Mouse (Mus musculus) mammary gland, adult 2 months (tissue): Measurements from ENCODE around the gene Sik2. TPM values are rescaled to one million over a fixed set of nuclear protein-coding genes. Genes with fewer than 3 reads are reported as not detected.

Experiments
- polyA plus RNA-seq: library from polyadenylated mRNA; depleted of rRNA; stranded (reverse); fragments of >200 nt; gene quantifications from 2 replicates; pipeline ENCODE4 v1.2.3, GENCODE M21; 2012; ENCODE audit warnings: low replicate concordance; rRNA removed

The Sik2 gene
- 102 and 186 TPM in 2 replicates for polyA plus RNA-seq

DNA sequence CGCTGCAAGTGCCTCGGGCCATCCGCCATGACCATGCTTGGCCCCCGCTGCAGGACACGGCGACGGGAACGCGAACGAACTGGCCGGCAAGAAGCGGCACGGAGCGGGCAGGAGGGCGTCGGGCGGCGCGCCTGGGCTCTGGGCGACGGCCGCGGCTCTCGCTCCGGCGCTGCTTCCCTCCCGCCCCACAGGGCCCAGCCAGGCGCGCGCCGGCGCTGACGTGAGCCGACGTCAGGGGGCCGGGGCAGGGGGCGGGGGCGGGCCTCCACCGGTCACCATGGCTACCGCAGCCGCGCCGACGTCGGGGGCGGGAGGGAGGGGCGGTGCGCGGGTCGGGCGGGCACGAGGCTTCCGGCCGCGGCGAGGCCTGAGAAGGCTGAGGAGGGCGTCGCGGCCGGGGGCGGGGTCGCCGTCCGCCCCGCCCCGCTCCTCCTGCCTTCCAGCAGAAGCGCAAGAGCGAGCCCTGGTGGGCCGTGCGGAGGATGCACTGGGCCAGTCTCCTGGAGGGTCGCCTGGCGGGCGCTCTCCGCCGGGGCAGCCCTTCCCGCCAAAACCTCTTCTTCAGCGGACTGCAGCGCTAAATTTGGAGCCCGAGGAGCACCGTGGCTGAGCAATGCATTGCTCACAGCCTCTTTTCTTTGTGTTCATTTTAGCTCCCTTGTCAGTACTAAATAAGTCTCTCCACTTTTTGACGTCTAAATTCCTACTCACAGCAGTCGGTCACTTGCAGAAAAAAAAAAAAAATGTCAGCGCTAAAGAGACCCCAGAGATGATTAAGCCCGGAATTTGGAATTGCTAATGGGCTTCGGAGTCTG lies at the start of gene Sik2:
Gene Sik2, minus strand, starts transcription at position 233 of the 815 bp plus-strand sequence.

DNA sequence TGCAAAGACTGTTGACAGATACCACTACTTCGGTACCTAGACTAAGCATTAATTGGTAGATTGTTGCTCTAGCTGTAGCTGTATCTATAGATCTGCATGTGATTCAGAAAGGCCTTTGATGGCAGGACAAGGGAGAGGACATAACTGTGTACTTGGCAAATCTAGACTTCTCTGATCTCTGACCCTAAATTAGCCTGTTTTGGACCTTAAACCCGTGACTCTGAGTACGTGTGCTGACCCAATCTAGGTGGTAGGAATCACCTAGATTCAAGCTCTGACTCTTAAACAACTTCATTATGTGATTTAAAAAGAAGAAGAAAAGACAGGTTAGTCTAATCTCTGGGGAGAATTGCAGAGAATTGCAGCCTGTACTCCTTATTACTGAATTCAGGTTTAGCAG lies 163.8 kb downstream of the Sik2 start, which contains the start of gene Ppp2r1b:
Gene Ppp2r1b, plus strand, starts transcription at position 221 of the 400 bp plus-strand sequence.

Other genes starting within 250 kb of the Sik2 start
- gene Fdxacb1, start 240.8 kb downstream of the Sik2 start, polyA plus RNA-seq, result 3.0 and 4.3 TPM in 2 replicates
- gene Alg9, start 234.1 kb downstream of the Sik2 start, polyA plus RNA-seq, result 26.1 and 38.1 TPM in 2 replicates
- gene 1110032A03Rik, start 233.6 kb downstream of the Sik2 start, polyA plus RNA-seq, result 50.6 and 118 TPM in 2 replicates
- gene Ppp2r1b, start 163.8 kb downstream of the Sik2 start, polyA plus RNA-seq, result 22.9 and 41.2 TPM in 2 replicates
- gene Btg4, start 51.8 kb upstream of the Sik2 start, polyA plus RNA-seq, result not detected in 2 replicates
- gene Layn, start 68.0 kb upstream of the Sik2 start, polyA plus RNA-seq, result 3.3 and 3.6 TPM in 2 replicates
- not detected in 2 replicates for gene 4833427G06Rik, start 93.0 kb upstream of the Sik2 start, polyA plus RNA-seq
- gene Gm32742, start 156.4 kb upstream of the Sik2 start, polyA plus RNA-seq, result 0.04 and 0.08 TPM in 2 replicates
- 27.3 and 77.5 TPM in 2 replicates for gene Pou2af1, start 204.6 kb upstream of the Sik2 start, polyA plus RNA-seq